Mouse (Mus musculus) kidney, embryonic 15.5 days (tissue): ENCODE data around the gene Pik3r6. TPM values are rescaled to one million over a fixed set of nuclear protein-coding genes. Genes with fewer than 3 reads are reported as not detected.

Experiments used
- ATAC-seq: fragments of 200-750 bp; cut with Nextera tagmentation; replicated peaks from 2 replicates; pipeline ENCODE4 v1.8.0; 2017; ENCODE audit warnings: moderate TSS enrichment; ENCODE audit not compliant: low FRiP score
- H3K27ac ChIP-seq: fragments of 300-500 bp; sonication (generic); 2 replicates; pipeline ENCODE4 v1.5.1; 2015; ENCODE audit warnings: mild to moderate bottlenecking, inconsistent platforms
- H3K27me3 ChIP-seq: fragments of 300-500 bp; sonication (generic); 2 replicates; pipeline ENCODE4 v1.6.1; 2015; ENCODE audit warnings: inconsistent platforms
- H3K36me3 ChIP-seq: fragments of 300-500 bp; sonication (generic); 2 replicates; pipeline ENCODE4 v1.6.1; 2015; ENCODE audit warnings: inconsistent platforms
- H3K4me1 ChIP-seq: fragments of 300-500 bp; sonication (generic); 2 replicates; pipeline ENCODE4 v1.6.1; 2015; ENCODE audit warnings: inconsistent platforms
- H3K4me2 ChIP-seq: fragments of 300-500 bp; sonication (generic); 2 replicates; pipeline ENCODE4 v1.6.1; 2015; ENCODE audit warnings: moderate library complexity, mild to moderate bottlenecking, inconsistent platforms
- H3K4me3 ChIP-seq: fragments of 300-500 bp; sonication (generic); replicated peaks from 2 replicates; pipeline ENCODE4 v1.5.1; 2015; ENCODE audit warnings: mild to moderate bottlenecking, inconsistent platforms
- H3K9ac ChIP-seq: fragments of 300-500 bp; sonication (generic); 2 replicates; pipeline ENCODE4 v1.6.1; 2015; ENCODE audit warnings: mild to moderate bottlenecking, inconsistent platforms
- H3K9me3 ChIP-seq: fragments of 300-500 bp; sonication (generic); replicated peaks from 2 replicates; pipeline ENCODE4 v1.6.1; 2016; ENCODE audit warnings: inconsistent platforms
- WGBS: fragments of 180-500 bp; shearing (Covaris S2); methylation state at CpG from one replicate; pipeline ENCODE4 v1.1.7; 2015; ENCODE audit warnings: mixed read lengths; 5-methylcytosine and 5-hydroxymethylcytosine counted together
- polyA plus RNA-seq: library from polyadenylated mRNA; unstranded; fragments of >200 nt; fragmentation: Nextera tagmentation; extraction: Ambion mirVana; gene quantifications from 2 replicates; pipeline ENCODE4 v1.2.1, GENCODE M21; 2015

Gene Pik3r6
- polyA plus RNA-seq, 1 experiment from 2014 or later: 5.6 TPM

- no peak for ATAC-seq
- H3K36me3 ChIP-seq: no peaks in the 10 kb centered on the region
- no peaks in the 10 kb centered on the region for H3K9me3 ChIP-seq
- H3K4me2 ChIP-seq: no peak overlapping the region
- no peak overlapping the region for H3K4me3 ChIP-seq
- H3K27me3 ChIP-seq: no peaks in the 10 kb centered on the region
- H3K4me1 ChIP-seq: peaks cover 59% of the 10 kb centered on the region
- H3K9ac ChIP-seq: no peak overlapping the region
- WGBS: 85% methylated on average over 2 of the region's 2 CpGs
- H3K27ac ChIP-seq: no peak overlapping the region
Observed at GRCm38 (mm10) chr11:68597912-68598311, 95.1 kb downstream of the Pik3r6 start.

GRCm38 (mm10) chr11:68600551-68601021, 97.8 kb downstream of the Pik3r6 start:
- Histone ChIP-seq H3K4me2 (no peak overlapping the region), H3K9me3 (no peaks in the 10 kb centered on the region), H3K36me3 (no peaks in the 10 kb centered on the region), H3K27me3 (no peaks in the 10 kb centered on the region), H3K27ac (peak overlapping the region; percentile 88), H3K4me1 (peaks cover 50% of the 10 kb centered on the region), H3K9ac (no peak overlapping the region), H3K4me3 (no peak overlapping the region)
- peak; percentile 67 for ATAC-seq
- WGBS: 10% methylated on average over 6 of the region's 6 CpGs

GRCm38 (mm10) chr11:68601486-68601991, 98.7 kb downstream of the Pik3r6 start:
- Histone ChIP-seq H3K4me2 (no peak overlapping the region), H3K9ac (no peak overlapping the region), H3K9me3 (no peaks in the 10 kb centered on the region), H3K27me3 (no peaks in the 10 kb centered on the region), H3K36me3 (no peaks in the 10 kb centered on the region), H3K27ac (peak overlapping the region; percentile 88), H3K4me3 (no peak overlapping the region), H3K4me1 (peaks cover 46% of the 10 kb centered on the region)
- ATAC-seq: peak; percentile 16; the same call in 1 of the 2 replicates
- WGBS: 12% methylated on average over 9 of the region's 9 CpGs

Other genes with a start within 250 kb of the Pik3r6 start
- 16.5 and 16.9 TPM in 2 replicates for gene Ntn1, start 102.2 kb upstream of the Pik3r6 start, polyA plus RNA-seq
- 0.57 and 0.68 TPM in 2 replicates for gene Pik3r5, start 70.9 kb upstream of the Pik3r6 start, polyA plus RNA-seq
- 2.1 TPM in 2 replicates for gene Mfsd6l, start 53.2 kb downstream of the Pik3r6 start, polyA plus RNA-seq
- gene Ccdc42, start 84.0 kb downstream of the Pik3r6 start, polyA plus RNA-seq: 3.2 and 3.8 TPM in 2 replicates
- gene Myh10, start 188.5 kb downstream of the Pik3r6 start, polyA plus RNA-seq: 130 and 137 TPM in 2 replicates